Mouse (Mus musculus) heart, adult 8-10 months (tissue): ENCODE measurements at regions not wholly inside any gene's neighbourhood (a gene's known extent, or its start where the extent isn't known, plus 50 kb on each side); places are given as distances from the start of the nearest gene placed in this dataset.

Experiments
- DNase-seq: peaks from one replicate; pipeline ENCODE4 v3.0.0; 2022; ENCODE audit warnings: low spot score

GRCm38 (mm10) chr10:43712657-43713056, 134.6 kb downstream of the Cd24a start:
- DNase-seq = no peak

GRCm38 (mm10) chr10:43718768-43719167, 140.7 kb downstream of the Cd24a start:
- no peak for DNase-seq

DNA sequence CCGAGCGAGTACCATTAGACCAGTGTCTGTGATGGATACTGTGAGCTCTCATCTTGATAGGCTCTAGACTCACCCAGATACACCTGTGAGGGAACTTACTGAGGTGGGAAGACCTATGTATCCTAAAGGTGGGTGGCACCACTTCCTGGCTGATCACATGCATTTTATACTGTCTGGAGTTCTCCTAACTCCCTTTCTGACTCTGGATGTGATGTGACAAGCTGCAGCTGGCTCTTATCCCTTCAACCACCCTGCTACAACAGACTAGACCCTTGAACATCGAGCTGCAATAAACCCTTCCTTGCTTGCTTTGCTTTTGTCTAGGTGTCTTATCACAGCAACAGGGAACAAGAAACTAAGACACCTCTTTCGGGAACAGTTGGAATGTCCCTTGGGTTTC, 143.3 kb downstream of the Cd24a start:
- DNase-seq = no peak

DNA sequence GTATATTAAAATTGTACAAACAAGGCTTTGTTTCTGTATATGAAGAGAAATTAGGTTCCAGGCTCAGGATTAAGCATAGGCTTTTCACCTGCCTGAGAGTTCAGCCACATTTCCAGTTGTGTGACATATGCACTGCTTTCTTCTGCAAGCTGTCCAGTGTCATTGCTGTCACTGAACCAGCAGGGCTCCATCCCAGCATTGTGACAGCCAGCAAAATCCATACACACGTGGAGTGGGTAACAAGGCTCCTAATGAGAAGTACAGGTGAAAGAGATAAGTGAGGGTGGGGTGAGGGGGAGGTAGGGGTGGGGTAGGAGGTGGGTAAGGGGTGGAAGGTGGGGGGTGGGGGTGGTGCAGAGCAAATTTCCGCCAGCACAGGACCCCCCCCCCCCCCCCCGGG, 144.1 kb downstream of the Cd24a start:
- no peak for DNase-seq

- no peak for DNase-seq
Observed at GRCm38 (mm10) chr10:43722711-43723614, 144.9 kb downstream of the Cd24a start.

GRCm38 (mm10) chr10:43723615-43723937, 145.5 kb downstream of the Cd24a start:
- DNase-seq = no peak

DNA sequence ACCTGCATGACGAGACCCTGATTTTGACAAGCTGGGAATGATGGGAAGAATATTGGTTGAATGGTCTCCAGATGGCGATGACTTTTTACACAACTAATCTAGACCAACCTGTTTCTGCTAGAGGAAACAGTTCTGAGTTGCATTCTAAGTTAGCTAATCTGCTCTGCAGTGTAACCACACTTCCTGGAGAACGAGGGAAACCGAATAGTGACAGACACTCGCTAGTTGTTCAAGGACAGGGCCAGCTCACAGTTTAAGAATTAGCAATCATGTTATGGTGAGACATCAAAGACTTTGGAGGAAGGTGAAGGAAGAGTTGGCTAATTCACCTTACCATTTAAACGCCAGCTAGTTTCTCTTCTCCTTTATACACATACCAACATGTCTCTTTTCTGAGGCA, 149.7 kb downstream of the Cd24a start:
- DNase-seq = no peak

DNA sequence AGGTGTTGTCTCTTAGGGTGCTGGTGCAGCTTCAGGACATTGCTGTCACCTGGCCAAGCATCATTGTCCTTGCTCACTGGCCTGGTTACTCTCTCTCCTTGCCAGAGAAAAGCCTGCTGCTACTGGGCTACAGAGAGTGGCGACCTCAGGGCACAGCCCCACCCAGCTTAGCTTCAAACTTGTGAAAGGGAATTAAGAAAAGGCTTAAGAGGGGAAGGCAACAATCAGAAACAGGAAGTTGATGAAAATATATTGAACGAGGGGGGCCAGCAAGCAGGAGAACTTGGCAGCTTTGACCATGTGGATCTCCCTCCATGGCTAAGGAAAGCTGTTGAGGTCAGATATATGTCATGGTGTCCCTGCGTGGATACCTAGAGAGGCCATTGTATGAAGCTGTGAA, 151.1 kb downstream of the Cd24a start:
- DNase-seq = no peak

- DNase-seq = no peak
Observed at GRCm38 (mm10) chr10:43733618-43734415, 155.7 kb downstream of the Cd24a start.

DNA sequence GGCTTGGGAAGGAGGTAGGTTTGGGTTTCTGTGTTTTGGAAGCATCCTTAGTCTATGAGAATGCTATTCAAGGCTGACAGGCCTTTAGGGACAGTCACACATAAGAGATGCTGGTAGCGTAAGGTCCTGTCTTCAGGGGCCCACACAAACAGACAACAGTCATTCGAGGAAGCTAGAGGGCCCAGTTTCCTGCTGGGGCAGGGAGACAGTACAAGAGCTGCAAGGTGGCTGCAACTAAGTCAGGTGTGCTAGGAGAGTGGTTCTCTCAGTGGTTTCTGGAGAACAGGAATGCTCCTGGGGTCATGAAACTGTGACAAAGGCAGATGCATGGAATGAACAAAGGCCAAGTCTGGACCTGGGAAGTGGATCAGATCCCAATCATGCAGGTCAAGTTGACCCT, 161.1 kb downstream of the Cd24a start:
- no peak for DNase-seq

GRCm38 (mm10) chr10:43739718-43740117, 161.6 kb downstream of the Cd24a start:
- DNase-seq = no peak

GRCm38 (mm10) chr10:43740204-43740865, 161.2 kb downstream of the Qrsl1 start:
- no peak for DNase-seq

DNA sequence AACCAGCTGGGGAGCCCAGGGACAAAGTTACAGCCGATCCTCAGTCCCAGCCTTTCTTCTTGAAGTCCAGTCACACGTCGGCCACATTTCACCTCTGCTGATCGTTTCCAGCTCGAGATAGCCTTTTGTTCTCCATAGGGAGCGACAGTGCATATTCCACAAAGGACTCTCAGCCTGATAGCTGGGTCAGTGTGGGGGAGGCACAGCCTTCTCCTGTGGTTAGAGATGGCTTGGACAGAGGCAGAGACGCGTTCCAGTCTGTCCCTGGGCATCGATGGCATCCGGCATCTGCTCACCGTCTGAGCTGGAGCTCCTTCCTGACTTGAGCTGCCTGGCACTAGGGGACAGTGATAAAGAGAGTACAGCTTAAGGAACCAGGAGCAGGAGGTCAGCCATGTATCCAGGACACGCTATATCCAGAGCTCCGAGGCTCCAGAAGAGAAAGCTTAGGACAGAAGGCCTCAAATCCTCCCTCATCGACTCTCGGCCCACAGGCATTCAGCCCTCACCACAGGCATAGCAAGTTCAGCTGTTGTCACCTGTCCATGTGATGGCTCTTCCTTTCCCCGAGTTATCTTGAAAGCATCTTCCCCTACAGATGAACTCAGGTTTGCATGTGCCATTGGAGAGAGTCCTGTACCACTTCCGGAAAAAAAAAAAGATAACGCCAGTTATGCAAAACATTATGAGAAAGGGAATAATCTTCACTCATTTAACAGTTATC, 160.0 kb downstream of the Qrsl1 start:
- no peak for DNase-seq

DNA sequence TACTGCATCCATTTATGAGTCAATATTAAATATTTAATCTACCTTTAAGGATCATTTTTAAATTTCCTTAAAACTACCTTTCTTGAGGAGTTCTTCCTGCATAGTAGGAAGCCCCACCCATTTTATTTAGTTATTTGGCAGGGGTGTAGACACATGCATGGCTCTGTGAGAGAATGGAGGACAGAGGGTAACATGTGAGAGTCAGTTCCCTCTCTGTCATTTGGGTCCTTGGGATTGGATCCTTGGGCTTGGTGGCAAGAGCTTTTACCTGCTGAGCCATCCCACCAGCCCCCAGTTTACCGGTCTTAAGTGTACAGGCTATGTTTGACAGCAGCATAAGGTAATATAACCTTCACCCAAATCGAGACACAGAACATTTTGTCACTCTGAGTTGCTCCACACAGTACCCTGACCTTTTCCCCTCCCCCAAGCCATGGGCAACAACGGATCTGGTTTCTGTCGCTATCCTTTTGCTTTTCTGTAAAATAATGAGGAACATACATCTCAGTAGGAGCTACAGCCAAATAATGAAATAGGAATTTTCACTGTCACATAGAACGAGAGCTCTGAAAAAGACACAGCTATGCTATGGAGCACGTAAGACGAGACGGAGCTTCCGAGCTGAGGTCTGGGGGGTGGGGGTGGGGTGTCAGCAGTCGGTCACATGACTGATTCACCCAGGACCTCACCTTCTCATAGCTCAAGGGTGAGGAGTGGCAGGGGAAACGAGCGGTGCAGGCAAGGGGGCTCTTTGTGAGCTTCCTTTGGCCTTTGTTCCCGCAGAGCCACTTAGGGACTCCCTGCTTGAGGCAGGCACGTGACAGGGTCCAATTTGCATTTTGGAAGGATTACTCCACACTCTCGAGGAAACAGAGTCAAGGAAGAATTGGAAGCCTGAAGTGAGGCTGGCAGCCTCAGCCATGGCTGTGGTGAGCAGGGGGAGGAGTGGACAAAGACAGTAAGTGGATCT, 159.2 kb downstream of the Qrsl1 start:
- DNase-seq = no peak

- DNase-seq = no peak
Observed at GRCm38 (mm10) chr10:43743188-43744120, 158.1 kb downstream of the Qrsl1 start.

DNA sequence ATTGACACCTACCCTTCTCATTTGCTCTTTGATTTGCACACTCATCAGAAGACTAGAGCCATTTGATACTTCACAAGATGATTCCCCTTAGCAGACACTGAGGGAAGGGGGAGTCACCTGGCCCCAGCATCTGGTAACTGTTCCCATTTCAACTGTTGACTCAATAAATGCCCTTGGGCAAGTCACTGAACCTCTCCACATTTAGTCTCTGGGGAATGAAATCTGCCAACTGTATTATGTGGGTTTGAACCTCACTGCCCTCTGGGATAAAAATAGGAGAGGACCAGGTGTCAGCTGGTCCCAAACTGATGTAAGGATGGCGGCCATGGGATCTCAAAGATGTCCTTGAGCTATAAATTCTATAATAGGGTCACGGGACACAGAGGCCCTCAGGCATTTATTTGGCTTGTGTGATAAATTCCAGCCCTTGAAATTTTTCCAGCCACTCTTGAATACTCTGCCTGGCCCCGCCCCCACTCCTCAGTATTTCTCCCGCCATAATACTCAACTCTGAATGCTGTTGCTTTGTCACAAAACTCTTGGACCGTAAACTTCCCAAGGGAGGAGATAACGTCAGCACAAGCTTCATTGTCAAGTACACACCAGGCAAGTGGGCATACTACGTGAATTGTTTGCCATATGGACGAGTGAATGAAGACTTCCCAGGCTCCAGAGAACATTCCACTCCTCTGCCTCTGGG, 155.5 kb downstream of the Qrsl1 start:
- no peak for DNase-seq

DNA sequence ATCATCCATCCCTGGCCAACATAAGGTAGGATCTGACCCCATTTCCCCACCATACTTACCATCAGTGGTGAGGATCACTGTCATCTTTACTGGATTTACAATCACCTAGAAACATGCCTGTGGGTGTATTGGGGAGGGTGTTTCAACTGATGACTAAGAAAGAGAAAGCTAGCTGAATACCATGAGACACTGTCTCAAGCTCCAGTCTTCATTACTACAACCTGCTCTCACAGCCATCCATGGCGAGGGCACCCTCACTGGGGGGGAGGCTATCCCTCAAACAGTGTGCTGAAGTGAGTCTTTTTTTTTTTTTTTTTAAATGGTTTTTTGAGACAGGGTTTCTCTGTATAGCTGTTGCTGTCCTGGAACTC, 154.9 kb downstream of the Qrsl1 start:
- DNase-seq = no peak

DNA sequence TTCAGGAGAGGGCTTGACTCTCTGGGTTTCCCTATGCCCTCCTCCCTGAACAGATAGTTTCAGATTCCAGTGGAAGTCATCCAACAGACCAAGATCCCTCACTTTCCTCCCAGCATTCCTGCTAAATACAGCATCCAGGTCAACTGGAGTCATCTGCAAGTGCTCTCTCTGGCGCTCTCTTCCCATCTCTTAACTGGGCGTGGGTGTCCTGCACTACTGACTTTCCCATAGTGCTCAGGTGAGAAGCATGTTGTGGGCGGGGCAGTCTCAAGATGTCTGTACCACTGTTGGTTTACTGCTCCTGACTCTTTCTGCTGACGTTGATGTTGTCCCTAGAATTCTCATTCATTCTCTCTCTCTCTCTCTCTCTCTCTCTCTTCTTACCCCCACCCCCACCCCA, 154.0 kb downstream of the Qrsl1 start:
- DNase-seq = no peak

GRCm38 (mm10) chr10:43748300-43748699, 153.2 kb downstream of the Qrsl1 start:
- DNase-seq = no peak
